Mouse (Mus musculus) frontal cortex, postnatal 25 days (tissue): ENCODE measurements at regions not wholly inside any gene's neighbourhood (a gene's known extent, or its start where the extent isn't known, plus 50 kb on each side); places are given as distances from the start of the nearest gene placed in this dataset.

ENCODE experiments used
- DNase-seq, 2 experiments: peaks; one replicate each; pipeline ENCODE4 v3.0.0; 2022; ENCODE audit warnings: low spot score in 2 of 2

- DNase-seq: no peak
Observed at GRCm38 (mm10) chr4:81897451-81897850, 454.8 kb upstream of the Mpdz start.

- DNase-seq: no peak
Observed at GRCm38 (mm10) chr4:81868941-81869340, 426.3 kb upstream of the Mpdz start.

- no peak for DNase-seq
Observed at GRCm38 (mm10) chr4:81841642-81842494, 399.3 kb upstream of the Mpdz start.

- no peak for DNase-seq
Observed at GRCm38 (mm10) chr4:81829972-81830371, 387.4 kb upstream of the Mpdz start.

- no peak for DNase-seq
Observed at GRCm38 (mm10) chr4:81827453-81827852, 384.8 kb upstream of the Mpdz start.

- no peak for DNase-seq
Observed at GRCm38 (mm10) chr4:81825966-81826365, 383.4 kb upstream of the Mpdz start.

GRCm38 (mm10) chr4:81823566-81823965 lies 381.0 kb upstream of the Mpdz start:
- DNase-seq: no peak

GRCm38 (mm10) chr4:81789274-81789673 lies 346.7 kb upstream of the Mpdz start:
- DNase-seq: no peak

- DNase-seq: no peak
Observed at GRCm38 (mm10) chr4:81788636-81789035, 346.0 kb upstream of the Mpdz start.

- DNase-seq: no peak
Observed at GRCm38 (mm10) chr4:81781971-81782370, 339.4 kb upstream of the Mpdz start.

GRCm38 (mm10) chr4:81766705-81767104 lies 324.1 kb upstream of the Mpdz start:
- DNase-seq: no peak

- DNase-seq: peak in 1 of 2 experiments; percentile 3
Observed at GRCm38 (mm10) chr4:81764026-81764867, 321.6 kb upstream of the Mpdz start.

- no peak for DNase-seq
Observed at GRCm38 (mm10) chr4:81763311-81764025, 320.9 kb upstream of the Mpdz start.

GRCm38 (mm10) chr4:81762592-81763229 lies 320.1 kb upstream of the Mpdz start:
- DNase-seq: no peak

GRCm38 (mm10) chr4:81757905-81758304 lies 315.3 kb upstream of the Mpdz start:
- no peak for DNase-seq

GRCm38 (mm10) chr4:81744629-81745509 lies 302.3 kb upstream of the Mpdz start:
- no peak for DNase-seq

GRCm38 (mm10) chr4:81743978-81744628 lies 301.5 kb upstream of the Mpdz start:
- DNase-seq: peak; percentile 15 to 20

- DNase-seq: no peak
Observed at GRCm38 (mm10) chr4:81742536-81743459, 300.2 kb upstream of the Mpdz start.

GRCm38 (mm10) chr4:81734391-81734790 lies 291.8 kb upstream of the Mpdz start:
- DNase-seq: no peak
